Mouse (Mus musculus): ENCODE measurements at regions not wholly inside any gene's neighbourhood (a gene's known extent, or its start where the extent isn't known, plus 50 kb on each side); places are given as distances from the start of the nearest gene placed in this dataset.

GRCm38 (mm10) chr8:50180682-50181081 lies 1336.9 kb upstream of the Tenm3 start:
- DNase-seq (ENCODE audit: low spot score in 2 of 2) = no peak

GRCm38 (mm10) chr8:50164773-50165454 lies 1321.2 kb upstream of the Tenm3 start:
- DNase-seq (ENCODE audit: low spot score in 2 of 2) = no peak

GRCm38 (mm10) chr8:50161076-50161475 lies 1317.3 kb upstream of the Tenm3 start:
- DNase-seq (ENCODE audit: low spot score in 2 of 2) = no peak

- peak in 1 of 2 experiments; percentile 17 for DNase-seq (ENCODE audit: low spot score in 2 of 2)
Measured at GRCm38 (mm10) chr8:50160326-50160725, 1316.6 kb upstream of the Tenm3 start.

GRCm38 (mm10) chr8:50139876-50140275 lies 1296.1 kb upstream of the Tenm3 start:
- no peak for DNase-seq (ENCODE audit: low spot score in 2 of 2)

GRCm38 (mm10) chr8:50120041-50120440 lies 1276.3 kb upstream of the Tenm3 start:
- DNase-seq (ENCODE audit: low spot score in 2 of 2) = peak in 1 of 2 experiments; percentile 34

GRCm38 (mm10) chr8:50082378-50082777 lies 1238.6 kb upstream of the Tenm3 start:
- DNase-seq (ENCODE audit: low spot score in 2 of 2) = no peak

GRCm38 (mm10) chr8:50037096-50037495 lies 1193.3 kb upstream of the Tenm3 start:
- DNase-seq (ENCODE audit: low spot score in 2 of 2) = peak; percentile 7 to 12

GRCm38 (mm10) chr8:50027544-50027943 lies 1183.8 kb upstream of the Tenm3 start:
- no peak for DNase-seq (ENCODE audit: low spot score in 2 of 2)

GRCm38 (mm10) chr8:50007546-50007945 lies 1163.8 kb upstream of the Tenm3 start:
- DNase-seq (ENCODE audit: low spot score in 2 of 2) = no peak

- DNase-seq (ENCODE audit: low spot score in 2 of 2) = no peak
Measured at GRCm38 (mm10) chr8:50004254-50004653, 1160.5 kb upstream of the Tenm3 start.

- no peak for DNase-seq (ENCODE audit: low spot score in 2 of 2)
Measured at GRCm38 (mm10) chr8:50003641-50004040, 1159.9 kb upstream of the Tenm3 start.

GRCm38 (mm10) chr8:49998281-49999037 lies 1154.7 kb upstream of the Tenm3 start:
- DNase-seq (ENCODE audit: low spot score in 2 of 2) = no peak

Data from layer of hippocampus, postnatal 10 days (tissue).